Comparison of ENCODE assay signal across 12 mouse cellular contexts in genomic region chr2:115723452-115723851, GRCm38 (mm10).
DNase-seq lines count a peak whose midpoint lies in the region; ATAC-seq lines count a peak whose summit lies in the region.
"Had no signal": no experiment of that assay in that cellular context is flagged by ENCODE, and none has a peak within 500 bp of the region (broad histone marks: within the 10 kb centered on the region; RNA-seq: fewer than 3 reads in every experiment).

No protein-coding gene starts in this region.

- H3K27ac ChIP-seq in hindbrain, embryonic 13.5 days, result no peak overlapping the region
- no peak overlapping the region for H3K27ac ChIP-seq in hindbrain, embryonic 11.5 days (ENCODE audit: low read depth, low read length)
- H3K27ac ChIP-seq: heart, embryonic 13.5 days had no signal

- no peaks in the 10 kb centered on the region for H3K27me3 ChIP-seq in hindbrain, embryonic 13.5 days
- no peaks in the 10 kb centered on the region for H3K27me3 ChIP-seq in hindbrain, embryonic 11.5 days (ENCODE audit: control insufficient read depth, insufficient read depth, low read length)
- H3K27me3 ChIP-seq: heart, embryonic 13.5 days had no signal

- WGBS in hindbrain, embryonic 13.5 days, result 15% methylated on average over 8 of the region's 8 CpGs
- 29% methylated on average over 8 of the region's 8 CpGs for WGBS in hindbrain, embryonic 11.5 days

- H3K9me3 ChIP-seq in hindbrain, embryonic 13.5 days, result no peaks in the 10 kb centered on the region
- H3K9me3 ChIP-seq in hindbrain, embryonic 11.5 days (ENCODE audit: control insufficient read depth, low read length), result no peaks in the 10 kb centered on the region

- intact Hi-C loops in left cerebral cortex, postnatal 4 days (cut with DNase I), result no loop called here

- 0 out of 2 replicates have a peak, but pooled peaks have one; percentile 4 for ATAC-seq in hindbrain, embryonic 13.5 days (ENCODE audit: low FRiP score)
- ATAC-seq in hindbrain, embryonic 11.5 days (ENCODE audit: low FRiP score), result no peak
- ATAC-seq: activated CD4-positive, CD25-positive, alpha-beta regulatory T cell, adult 4 months had no signal

- DNase-seq in hindbrain, embryonic 11.5 days (ENCODE audit: low spot score), result no peak
- DNase-seq in retina, postnatal 1 day, result peak; percentile 27
- DNase-seq in retina, embryonic 14.5 days (ENCODE audit: low spot score), result no peak
- DNase-seq in gonadal fat pad, adult 2 months (ENCODE audit: low read depth), result peak; percentile 34
- no peak for DNase-seq in adrenal gland, adult 8-10 months
- DNase-seq in left cerebral cortex, postnatal 4 days, result no peak
- DNase-seq in cerebellum, adult 11 months, result no peak
- DNase-seq: cerebellum, adult 18-20 months; lung, adult 18-20 months had no signal

- H3K9ac ChIP-seq in hindbrain, embryonic 13.5 days, result no peak overlapping the region
- H3K9ac ChIP-seq in hindbrain, embryonic 11.5 days (ENCODE audit: low read depth, low read length), result no peak overlapping the region
- H3K9ac ChIP-seq: heart, embryonic 13.5 days had no signal

- no peak overlapping the region for H3K4me3 ChIP-seq in hindbrain, embryonic 13.5 days
- H3K4me3 ChIP-seq in hindbrain, embryonic 11.5 days (ENCODE audit: low read depth, low read length), result no peak overlapping the region
- H3K4me3 ChIP-seq: heart, embryonic 13.5 days had no signal

- 0 out of 2 replicates have a peak, but pooled peaks cover 4% of the 10 kb centered on the region for H3K36me3 ChIP-seq in hindbrain, embryonic 13.5 days
- H3K36me3 ChIP-seq in hindbrain, embryonic 11.5 days (ENCODE audit: control insufficient read depth, insufficient read depth, low read length), result no peaks in the 10 kb centered on the region

- H3K4me1 ChIP-seq in hindbrain, embryonic 13.5 days (replicated peaks), result peaks cover 34% of the 10 kb centered on the region
- H3K4me1 ChIP-seq in hindbrain, embryonic 11.5 days (replicated peaks; ENCODE audit: control insufficient read depth, insufficient read depth, low read length), result no peaks in the 10 kb centered on the region

- no peak overlapping the region for H3K4me2 ChIP-seq in hindbrain, embryonic 13.5 days
- no peak overlapping the region for H3K4me2 ChIP-seq in hindbrain, embryonic 11.5 days (replicated peaks; ENCODE audit: low read depth, low read length)
- H3K4me2 ChIP-seq: heart, embryonic 13.5 days had no signal

Comparison
In these comparisons a context has a peak if more than half of its experiments do, and no peak if none do; other contexts are left out.
1. DNase-seq: peak in retina, postnatal 1 day (single experiment) and gonadal fat pad, adult 2 months (single experiment); none in hindbrain, embryonic 11.5 days (single experiment), retina, embryonic 14.5 days (single experiment), adrenal gland, adult 8-10 months (single experiment), left cerebral cortex, postnatal 4 days (single experiment) and cerebellum, adult 11 months (single experiment).